Mouse (Mus musculus) G1E (cell line): ENCODE data around the gene Hist2h3c1. TPM values are rescaled to one million over a fixed set of nuclear protein-coding genes. Genes with fewer than 3 reads are reported as not detected.
"Not testable (repeated sequence)": the region's sequence is repeated elsewhere in the genome, so short reads cannot be mapped to it uniquely, and the experiment has no call there.

ENCODE experiments used
- ATAC-seq: 2 replicates; pipeline ENCODE4 v1.8.0; 2016; ENCODE audit warnings: mild to moderate bottlenecking; ENCODE audit not compliant: insufficient number of reproducible peaks, poor library complexity, low FRiP score, severe bottlenecking; ENCODE audit errors: extremely low read depth
- DNase-seq: peaks from one replicate; pipeline ENCODE4 v3.0.0; 2012; ENCODE audit warnings: low spot score
- H3K27me3 ChIP-seq: 2 replicates; pipeline ENCODE4 v1.6.1; 2012; ENCODE audit warnings: mild to moderate bottlenecking, low read length, inconsistent platforms; ENCODE audit not compliant: insufficient read depth
- H3K36me3 ChIP-seq: replicated peaks from 2 replicates; pipeline ENCODE3; 2012; ENCODE audit warnings: mild to moderate bottlenecking, inconsistent platforms
- H3K4me1 ChIP-seq: 2 replicates; pipeline ENCODE4 v1.6.1; 2012; ENCODE audit warnings: low read depth, low read length, inconsistent platforms, mixed read lengths; ENCODE audit not compliant: insufficient read depth
- H3K4me3 ChIP-seq: 2 replicates; pipeline ENCODE4 v1.5.1; 2012; ENCODE audit warnings: low read depth, mild to moderate bottlenecking, inconsistent platforms, low read length, moderate library complexity, mixed read lengths
- H3K9me3 ChIP-seq: replicated peaks from 2 replicates; pipeline ENCODE4 v1.6.1; 2012; ENCODE audit warnings: inconsistent platforms
- CTCF ChIP-seq: IDR thresholded peaks from 2 replicates; pipeline ENCODE4 v1.5.1; 2012; ENCODE audit warnings: low read depth, low read length, inconsistent platforms, mixed read lengths
- GATA1 ChIP-seq: IDR thresholded peaks from 2 replicates; pipeline ENCODE4 v1.6.1; 2012; ENCODE audit warnings: borderline replicate concordance, low read length, inconsistent platforms, mixed read lengths
- GATA2 ChIP-seq: IDR thresholded peaks from 2 replicates; pipeline ENCODE4 v1.6.1; 2012; ENCODE audit warnings: low read depth, low read length, inconsistent platforms, borderline replicate concordance
- POLR2AphosphoS5 ChIP-seq: IDR thresholded peaks from 2 replicates; pipeline ENCODE4 v1.6.1; 2012; ENCODE audit warnings: low read depth, low read length, inconsistent platforms; ENCODE audit not compliant: insufficient replicate concordance
- TAL1 ChIP-seq: conservative IDR thresholded peaks from 2 replicates; pipeline ENCODE4 v1.6.1; 2012; ENCODE audit warnings: low read depth, low read length, inconsistent platforms, mixed read lengths
- polyA plus RNA-seq: library from polyadenylated mRNA; stranded (reverse); fragments of >175 nt; gene quantifications from 2 replicates; pipeline ENCODE4 v1.2.3, GENCODE M21; 2012
- total RNA-seq, 2 experiments: library from RNA; stranded (forward) in 1 of 2; stranded (reverse) in 1 of 2; fragments of 200-1000 nt in 1 of 2; fragments of >200 nt in 1 of 2; fragmentation: Nextera tagmentation in 1 of 2; gene quantifications; 2 replicates each; pipeline ENCODE4 v1.2.3; 2014 to 2017

Gene Hist2h3c1
- total RNA-seq (2014; fragmentation: Nextera tagmentation) (21.7 and 42.6 TPM in 2 replicates), total RNA-seq (2017) (9.1 and 9.9 TPM in 2 replicates), polyA plus RNA-seq (not detected in 2 replicates)

GRCm38 (mm10) chr3:96246427-96246856 is at the start of gene Hist2h3c1:
Hist2h3c1 (plus strand) TSS chr3:96246685.
- not testable (repeated sequence) for DNase-seq, H3K9me3 ChIP-seq, H3K27me3 ChIP-seq, H3K36me3 ChIP-seq
- Histone ChIP-seq H3K4me1 (peaks cover 45% of the 10 kb centered on the region), H3K4me3 (peak within 1 kb of the TSS; percentile 56)
- ATAC-seq, result peak; percentile 77

GRCm38 (mm10) chr3:96197129-96197749 is 49.2 kb upstream of the Hist2h3c1 start:
- Histone ChIP-seq H3K27me3 (peaks cover 16% of the 10 kb centered on the region), H3K36me3 (peaks cover 13% of the 10 kb centered on the region), H3K4me3 (peak overlapping the region; percentile 83), H3K9me3 (peaks cover 5% of the 10 kb centered on the region), H3K4me1 (peaks cover 45% of the 10 kb centered on the region)
- TF ChIP-seq POLR2AphosphoS5 (no peak), GATA2 (no peak), TAL1 (no peak), GATA1 (no peak), CTCF (no peak)
- ATAC-seq, result peak; percentile 89
- DNase-seq, result peak; percentile 78

GRCm38 (mm10) chr3:96198181-96198580 is 48.3 kb upstream of the Hist2h3c1 start:
- Histone ChIP-seq H3K27me3 (peaks cover 10% of the 10 kb centered on the region), H3K36me3 (peaks cover 13% of the 10 kb centered on the region), H3K9me3 (peaks cover 5% of the 10 kb centered on the region), H3K4me3 (peak overlapping the region; percentile 83; the same call in 1 of the 2 replicates), H3K4me1 (peaks cover 42% of the 10 kb centered on the region)
- TF ChIP-seq TAL1, result no peak
- no peak for TF ChIP-seq GATA2
- no peak for TF ChIP-seq GATA1
- TF ChIP-seq CTCF, result no peak
- no peak for TF ChIP-seq POLR2AphosphoS5
- DNase-seq (peak; percentile 48), ATAC-seq (no peak)

- H3K9me3 ChIP-seq, DNase-seq, H3K4me3 ChIP-seq, H3K27me3 ChIP-seq, ATAC-seq: not testable (repeated sequence)
- peaks cover 13% of the 10 kb centered on the region for H3K36me3 ChIP-seq
- H3K4me1 ChIP-seq, result peaks cover 40% of the 10 kb centered on the region
These were observed 47.8 kb upstream of the Hist2h3c1 start for GRCm38 (mm10) chr3:96198601-96199251.

GRCm38 (mm10) chr3:96199731-96200130 is 46.8 kb upstream of the Hist2h3c1 start:
- Histone ChIP-seq H3K9me3 (peaks cover 5% of the 10 kb centered on the region), H3K27me3 (no peaks in the 10 kb centered on the region), H3K36me3 (peaks cover 12% of the 10 kb centered on the region), H3K4me3 (no peak overlapping the region), H3K4me1 (peaks cover 37% of the 10 kb centered on the region)
- TF ChIP-seq GATA1 (no peak), GATA2 (no peak)
- DNase-seq (no peak), ATAC-seq (no peak)

GRCm38 (mm10) chr3:96207819-96208218 is 38.7 kb upstream of the Hist2h3c1 start:
- H3K27me3 ChIP-seq, result peaks cover 24% of the 10 kb centered on the region
- H3K4me1 ChIP-seq, result peaks cover 4% of the 10 kb centered on the region; the same call in 1 of the 2 replicates
- peaks cover 6% of the 10 kb centered on the region for H3K9me3 ChIP-seq
- TF ChIP-seq CTCF, result no peak
- no peak for TF ChIP-seq POLR2AphosphoS5
- no peak for TF ChIP-seq TAL1
- TF ChIP-seq GATA1, result no peak
- TF ChIP-seq GATA2, result no peak
- ATAC-seq, result no peak
- DNase-seq, result no peak
- no peak overlapping the region for H3K4me3 ChIP-seq
- H3K36me3 ChIP-seq, result no peaks in the 10 kb centered on the region

- H3K9me3 ChIP-seq, result peaks cover 6% of the 10 kb centered on the region
- no peak for ATAC-seq
- TF ChIP-seq GATA2, result no peak
- TF ChIP-seq CTCF, result no peak
- no peak for TF ChIP-seq GATA1
- no peak for TF ChIP-seq TAL1
- TF ChIP-seq POLR2AphosphoS5, result no peak
- no peak for DNase-seq
- H3K27me3 ChIP-seq, result peaks cover 29% of the 10 kb centered on the region
- peaks cover 4% of the 10 kb centered on the region; the same call in 1 of the 2 replicates for H3K4me1 ChIP-seq
- H3K4me3 ChIP-seq, result no peak overlapping the region
- no peaks in the 10 kb centered on the region for H3K36me3 ChIP-seq
These were observed 37.2 kb upstream of the Hist2h3c1 start for GRCm38 (mm10) chr3:96209242-96209641.
